Mouse (Mus musculus): Measurements from ENCODE around the gene Slc26a11.

Gene Slc26a11

DNA sequence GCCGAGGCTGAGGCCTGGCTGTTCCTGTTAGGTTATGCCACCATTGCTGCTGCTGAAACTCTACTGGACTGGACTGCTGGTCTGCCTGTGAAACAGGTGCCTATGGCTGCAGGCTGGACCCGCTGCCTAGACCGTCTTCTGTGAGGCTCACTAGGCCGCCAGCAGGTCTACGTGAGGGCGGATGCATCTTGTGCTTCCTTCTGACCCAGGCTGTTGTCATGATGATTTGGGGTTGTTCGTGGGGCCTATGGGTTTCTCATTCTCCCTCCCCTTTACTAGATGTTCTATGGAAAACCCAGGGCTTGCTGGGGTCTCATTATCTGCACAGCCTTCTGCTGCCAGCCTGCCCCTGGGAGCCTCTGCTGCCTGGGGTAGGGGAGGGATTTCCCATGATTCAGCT, 41.1 kb downstream of the Slc26a11 start:
- in situ Hi-C loops (cut with MboI, MseI), result no loop called here

DNA sequence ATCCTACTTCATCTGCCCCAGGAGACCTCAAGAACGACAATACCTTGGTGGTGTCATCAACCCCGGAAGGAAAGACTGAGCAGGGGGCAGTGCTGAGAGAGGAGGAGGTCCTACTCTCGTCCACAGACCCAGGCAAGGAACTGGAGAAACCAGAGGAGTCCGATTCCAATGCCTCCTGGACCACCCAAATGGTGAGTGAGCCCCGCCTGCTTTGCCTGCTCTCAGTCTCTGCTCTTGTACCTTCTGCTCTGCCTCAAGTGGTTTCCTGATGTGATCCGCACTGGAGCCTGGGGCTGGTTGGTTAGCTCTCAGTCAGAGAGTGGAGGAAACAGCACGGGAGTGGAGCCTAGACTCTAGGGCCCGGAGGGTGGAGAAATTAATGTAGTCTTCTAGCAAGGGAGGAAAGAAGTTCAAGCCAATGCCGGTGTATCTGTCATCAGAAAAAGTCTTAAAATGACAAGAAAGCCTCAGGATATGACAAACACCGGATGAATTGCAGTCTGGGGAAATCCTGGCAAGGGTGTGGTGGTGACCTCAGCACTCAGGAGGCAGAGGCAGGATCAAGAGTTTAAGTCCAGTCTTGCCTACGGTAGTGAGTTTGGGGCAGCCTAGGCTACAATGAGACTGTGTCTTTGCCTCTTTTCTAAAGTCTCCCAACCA, 47.3 kb downstream of the Slc26a11 start:
- in situ Hi-C loops (cut with MboI, MseI), result no loop called here

DNA sequence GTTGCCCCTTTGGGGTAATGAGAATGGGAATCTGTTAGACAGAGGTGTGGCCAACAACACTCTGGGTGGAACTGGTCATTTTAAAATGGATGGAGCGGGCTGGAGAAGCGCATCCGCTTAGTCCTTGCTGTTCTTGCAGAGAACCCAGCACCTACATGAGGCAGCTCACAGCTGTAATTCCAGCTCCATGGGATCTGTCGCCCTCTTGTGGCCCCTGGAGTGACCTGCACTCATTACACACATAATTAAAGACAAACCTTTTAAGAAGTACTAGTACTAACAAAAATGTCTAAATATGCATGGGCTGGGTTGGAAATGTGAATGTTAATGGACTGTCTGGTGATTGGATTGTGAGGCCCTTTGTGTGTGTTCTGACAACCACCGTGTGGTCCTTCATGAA, 49.3 kb downstream of the Slc26a11 start:
- in situ Hi-C loops (cut with MboI, MseI), result no loop called here

DNA sequence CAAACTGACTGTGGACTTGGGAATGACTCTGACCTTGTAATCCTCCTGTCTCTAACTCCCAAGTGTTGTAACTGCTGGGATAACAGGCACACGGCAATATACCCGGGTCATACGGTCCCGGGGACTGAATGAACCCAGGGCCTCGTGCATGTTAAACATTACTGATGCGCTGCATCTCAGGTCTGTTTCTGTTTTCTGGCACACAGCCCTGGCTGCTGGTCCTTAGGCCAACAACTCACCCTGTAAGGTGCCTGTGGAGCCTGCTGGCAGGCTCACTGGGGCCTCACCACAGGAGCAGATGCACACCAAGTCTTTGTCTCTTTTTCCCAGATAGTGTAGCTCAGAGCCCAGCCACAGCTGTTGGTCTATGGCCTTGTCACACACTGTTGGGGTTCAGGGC, 52.0 kb downstream of the Slc26a11 start:
- in situ Hi-C loops (cut with MboI, MseI), result no loop called here

DNA sequence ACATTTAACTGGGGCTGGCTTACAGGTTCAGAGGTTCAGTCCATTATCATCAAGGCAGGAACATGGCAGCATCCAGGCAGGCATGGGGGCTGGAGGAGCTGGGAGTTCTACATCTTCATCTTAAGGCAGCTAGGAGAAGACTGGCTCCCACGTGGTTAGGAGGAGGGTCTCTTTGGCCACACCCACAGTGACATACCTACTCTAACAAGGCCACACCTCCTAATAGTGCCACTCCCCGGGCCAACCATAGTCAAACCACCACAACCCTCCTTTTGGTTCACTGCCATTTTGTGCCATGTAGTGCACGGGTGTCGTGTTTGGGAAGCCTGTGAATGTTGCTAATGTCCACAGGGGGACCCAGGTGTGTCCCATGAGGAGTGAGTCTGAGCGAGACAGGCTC, 52.6 kb downstream of the Slc26a11 start:
- in situ Hi-C loops (cut with MboI, MseI), result no loop called here

DNA sequence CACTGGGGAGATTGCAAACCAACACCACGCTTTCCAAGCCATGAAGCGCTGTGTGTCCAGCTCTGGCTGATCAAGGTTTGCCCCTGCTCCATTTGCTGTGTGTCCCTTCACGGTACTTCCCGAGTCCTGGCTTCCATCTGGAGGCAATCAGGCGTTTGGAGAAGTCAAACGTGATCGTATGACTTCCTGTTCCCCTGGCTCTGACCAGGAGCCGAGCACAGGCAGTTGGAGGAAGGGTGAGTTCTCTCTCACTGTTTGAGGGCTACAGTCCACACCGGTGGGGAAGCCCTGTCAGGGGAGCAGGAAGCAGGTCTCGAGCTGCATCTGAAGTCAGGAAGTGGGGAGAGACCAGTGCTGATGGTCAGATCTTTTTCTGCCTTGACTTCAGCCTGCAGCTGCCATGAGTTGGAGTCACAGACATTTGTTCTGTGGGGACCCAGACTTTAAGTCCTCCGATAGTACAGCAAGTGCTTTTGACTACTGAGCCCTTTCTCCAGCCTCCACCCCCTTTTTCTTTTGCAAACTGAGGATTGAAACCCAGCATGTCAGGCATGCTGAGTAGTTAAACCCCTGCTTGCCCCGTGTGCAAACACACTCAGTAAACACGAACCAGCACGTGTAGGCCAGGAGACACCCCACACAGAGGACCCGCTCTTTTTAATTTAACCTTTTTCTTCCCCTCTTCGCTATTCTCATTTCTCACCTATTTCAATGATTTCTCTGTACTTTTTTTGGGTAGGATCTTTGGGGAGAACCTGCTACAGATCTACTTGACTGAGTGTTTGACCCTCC, 64.2 kb downstream of the Slc26a11 start:
- in situ Hi-C loops (cut with MboI, MseI), result no loop called here

DNA sequence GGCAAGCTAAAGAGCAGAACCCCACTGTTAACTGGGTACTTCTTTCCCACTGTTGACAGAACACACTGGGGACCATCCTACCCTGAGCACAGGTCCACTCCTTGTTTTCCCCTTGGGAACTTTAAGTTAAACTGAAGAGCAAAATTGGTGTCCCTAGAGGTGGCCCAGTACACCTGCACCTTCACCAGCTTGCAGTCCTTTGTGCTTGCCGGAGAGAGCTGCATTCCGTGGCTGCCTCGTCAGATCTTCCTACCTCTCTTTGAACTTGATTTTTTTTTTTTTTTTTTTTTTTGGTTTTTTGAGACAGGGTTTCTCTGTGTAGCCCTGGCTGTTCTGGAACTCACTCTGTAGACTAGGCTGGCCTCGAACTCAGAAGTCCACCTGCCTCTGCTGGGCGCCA, 65.1 kb downstream of the Slc26a11 start:
- in situ Hi-C loops (cut with MboI, MseI), result no loop called here

DNA sequence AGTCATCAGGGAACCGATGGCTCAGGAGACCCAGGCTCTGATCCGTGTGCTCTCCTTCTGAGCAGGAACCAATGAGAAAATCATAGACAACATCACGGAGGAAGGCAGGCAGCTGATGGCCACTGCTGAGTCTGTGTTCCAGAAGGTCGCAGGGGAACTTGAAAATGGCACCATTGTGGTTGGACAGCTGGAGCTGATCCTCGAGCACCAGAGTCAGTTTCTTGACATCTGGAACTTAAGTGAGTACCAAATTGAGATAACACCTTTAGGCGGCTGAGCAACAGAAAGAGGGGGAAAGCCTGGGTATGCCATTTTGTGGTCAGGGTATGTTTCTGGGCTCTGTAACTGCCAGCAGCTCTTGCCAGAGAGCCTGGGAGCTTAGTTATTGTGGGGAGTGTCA, 72.1 kb downstream of the Slc26a11 start:
- in situ Hi-C loops (cut with MboI, MseI), result no loop called here

DNA sequence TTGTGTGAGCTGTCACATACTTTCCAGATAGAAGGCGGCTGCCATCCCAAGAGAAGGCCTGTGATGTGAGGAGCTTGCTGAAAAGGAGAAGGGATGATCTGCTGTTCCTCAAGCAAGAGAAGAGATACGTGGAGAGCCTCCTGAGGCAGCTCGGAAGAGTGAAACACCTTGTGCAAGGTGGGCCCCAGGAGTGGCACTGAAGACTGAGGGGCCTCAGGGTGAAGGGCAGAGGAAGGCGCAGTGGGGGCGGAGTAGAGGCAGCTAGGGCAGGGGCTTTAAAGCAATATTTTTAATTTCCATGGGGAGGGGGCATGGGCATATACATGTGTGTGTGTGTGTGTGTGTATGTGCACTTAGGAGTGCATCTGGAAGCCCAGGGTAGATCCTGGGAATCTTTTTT, 72.6 kb downstream of the Slc26a11 start:
- in situ Hi-C loops (cut with MboI, MseI), result no loop called here

DNA sequence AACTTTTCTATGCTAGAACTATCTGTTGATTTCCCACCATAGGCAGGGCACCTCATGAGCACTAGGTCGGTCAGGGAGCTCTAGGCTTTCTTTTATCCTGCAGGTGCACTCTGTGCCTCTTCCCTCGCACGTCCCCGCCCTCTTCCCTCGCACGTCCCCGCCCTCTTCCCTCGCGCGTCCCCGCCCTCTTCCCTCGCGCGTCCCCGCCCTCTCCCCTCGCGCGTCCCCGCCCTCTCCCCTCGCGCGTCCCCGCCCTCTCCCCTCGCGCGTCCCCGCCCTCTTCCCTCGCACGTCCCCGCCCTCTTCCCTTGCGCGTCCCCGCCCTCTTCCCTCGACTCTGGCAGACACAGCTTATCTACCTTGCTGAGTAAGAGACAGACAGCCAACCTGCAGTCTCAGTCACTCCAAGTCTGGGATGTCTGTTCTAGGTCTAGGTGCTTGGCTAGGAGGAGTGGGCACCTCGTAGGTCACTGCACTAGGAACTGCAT, 73.3 kb downstream of the Slc26a11 start:
- in situ Hi-C loops (cut with MboI, MseI), result no loop called here

All from T-helper 2 cell (primary cell).